ENCODE assay signal across 15 mouse cellular contexts in genomic region chr7:66812737-66813136, GRCm38 (mm10). TPM values are rescaled to one million over a fixed set of nuclear protein-coding genes. Genes with fewer than 3 reads are reported as not detected.
A peak's percentile ranks its signal among the peaks of the same experiment; 100 is the strongest.
DNase-seq lines count a peak whose midpoint lies in the region; ATAC-seq and TF ChIP-seq lines count a peak whose summit lies in the region.
"Had no signal": no experiment of that assay in that cellular context is flagged by ENCODE, and none has a peak within 500 bp of the region (broad histone marks: within the 10 kb centered on the region; RNA-seq: fewer than 3 reads in every experiment).

No protein-coding gene starts in this region.

- no peak overlapping the region for H3K4me2 ChIP-seq in embryonic facial prominence, embryonic 15.5 days (replicated peaks)
- H3K4me2 ChIP-seq in intestine, postnatal 0 days (replicated peaks; ENCODE audit: low read depth), result no peak overlapping the region
- H3K4me2 ChIP-seq: embryonic facial prominence, embryonic 12.5 days; heart, embryonic 12.5 days had no signal

- peaks cover 7% of the 10 kb centered on the region; the same call in 1 of the 2 replicates for H3K4me1 ChIP-seq in embryonic facial prominence, embryonic 15.5 days
- no peaks in the 10 kb centered on the region for H3K4me1 ChIP-seq in intestine, postnatal 0 days (replicated peaks; ENCODE audit: control insufficient read depth, insufficient read depth, low read length)
- H3K4me1 ChIP-seq: heart, embryonic 12.5 days had no signal

- no peak for TF ChIP-seq CTCF in C2C12 (IDR thresholded peaks at IDR 0.05; ENCODE audit: control insufficient read depth, insufficient read depth, insufficient read length)
- TF ChIP-seq CTCF in intestine, postnatal 0 days (IDR thresholded peaks at IDR 0.05; ENCODE audit: low read depth), result no peak

- DNase-seq in adrenal gland, adult 2 months, result peak; percentile 49
- DNase-seq in adrenal gland, postnatal 10 days, result no peak
- peak; percentile 27 to 30 for DNase-seq in left cerebral cortex, adult 18-20 months (ENCODE audit: low spot score in 2 of 2)
- no peak for DNase-seq in left cerebral cortex, adult 8-10 months (ENCODE audit: low spot score in 2 of 2)
- DNase-seq: B cell, adult 2 months; gastrocnemius, postnatal 10 days; kidney, adult 2 months; lung, adult 2 months had no signal

- H3K9me3 ChIP-seq in embryonic facial prominence, embryonic 15.5 days (replicated peaks), result no peaks in the 10 kb centered on the region
- no peaks in the 10 kb centered on the region for H3K9me3 ChIP-seq in intestine, postnatal 0 days (ENCODE audit: control insufficient read depth)
- H3K9me3 ChIP-seq: embryonic facial prominence, embryonic 12.5 days; heart, embryonic 12.5 days had no signal

- WGBS in embryonic facial prominence, embryonic 15.5 days, result 16% methylated on average over 9 of the region's 9 CpGs
- WGBS in intestine, postnatal 0 days, result 41% methylated on average over 9 of the region's 9 CpGs

- H3ac ChIP-seq in C2C12 (ENCODE audit: control insufficient read depth, insufficient read length, low read depth), result no peak overlapping the region

- peak; percentile 88 for ATAC-seq in embryonic facial prominence, embryonic 15.5 days (ENCODE audit: insufficient number of reproducible peaks, low FRiP score, low TSS enrichment, low read depth)
- no peak for ATAC-seq in intestine, postnatal 0 days
- no peak for ATAC-seq in megakaryocyte progenitor cell, adult 5-6 weeks (replicated peaks; ENCODE audit: poor library complexity)
- ATAC-seq: midbrain, embryonic 16.5 days had no signal

- no peaks in the 10 kb centered on the region for H3K79me2 ChIP-seq in C2C12 (ENCODE audit: control insufficient read depth, insufficient read depth)

- peak overlapping the region; percentile 58; the same call in 1 of the 2 replicates for H3K27ac ChIP-seq in embryonic facial prominence, embryonic 15.5 days (replicated peaks)
- H3K27ac ChIP-seq in intestine, postnatal 0 days (ENCODE audit: low read depth, low read length), result no peak overlapping the region
- H3K27ac ChIP-seq: embryonic facial prominence, embryonic 12.5 days had no signal

- no peaks in the 10 kb centered on the region for H3K27me3 ChIP-seq in C2C12 (ENCODE audit: control insufficient read depth, insufficient read depth, insufficient read length)
- H3K27me3 ChIP-seq in embryonic facial prominence, embryonic 15.5 days, result no peaks in the 10 kb centered on the region
- no peaks in the 10 kb centered on the region for H3K27me3 ChIP-seq in intestine, postnatal 0 days (replicated peaks; ENCODE audit: control insufficient read depth, insufficient read depth, low read length)
- H3K27me3 ChIP-seq: embryonic facial prominence, embryonic 12.5 days had no signal

- H3K4me3 ChIP-seq in C2C12 (ENCODE audit: insufficient read depth, poor library complexity, severe bottlenecking), result no peak overlapping the region
- H3K4me3 ChIP-seq in embryonic facial prominence, embryonic 15.5 days (replicated peaks), result no peak overlapping the region
- H3K4me3 ChIP-seq in intestine, postnatal 0 days (ENCODE audit: low read depth, low read length), result no peak overlapping the region
- H3K4me3 ChIP-seq: embryonic facial prominence, embryonic 12.5 days; heart, embryonic 12.5 days had no signal

- no peaks in the 10 kb centered on the region for H3K79me3 ChIP-seq in C2C12 (ENCODE audit: low read depth)

- H3K9ac ChIP-seq in embryonic facial prominence, embryonic 15.5 days, result no peak overlapping the region
- no peak overlapping the region for H3K9ac ChIP-seq in intestine, postnatal 0 days (ENCODE audit: low read depth, low read length)
- H3K9ac ChIP-seq: embryonic facial prominence, embryonic 12.5 days; heart, embryonic 12.5 days had no signal

- no peaks in the 10 kb centered on the region for H3K36me3 ChIP-seq in C2C12 (ENCODE audit: control insufficient read depth, insufficient read depth)
- H3K36me3 ChIP-seq in embryonic facial prominence, embryonic 15.5 days, result no peaks in the 10 kb centered on the region
- no peaks in the 10 kb centered on the region for H3K36me3 ChIP-seq in intestine, postnatal 0 days (ENCODE audit: control insufficient read depth, insufficient read depth)
- H3K36me3 ChIP-seq: embryonic facial prominence, embryonic 12.5 days; heart, embryonic 12.5 days had no signal

TF ChIP-seq in C2C12, 6 proteins besides CTCF, POLR2A, EP300 and RAD21:
- TF ChIP-seq FOSL1 (IDR thresholded peaks at IDR 0.05; ENCODE audit: insufficient read depth, low read length, poor library complexity, severe bottlenecking) (peak; percentile 89), USF1 (IDR thresholded peaks at IDR 0.05; ENCODE audit: low read depth) (no peak), MAX (IDR thresholded peaks at IDR 0.05) (peak; percentile 21), MYOD1 (IDR thresholded peaks at IDR 0.05; ENCODE audit: control insufficient read depth, insufficient read length, low read depth) (peak; percentile 80), MYOG (IDR thresholded peaks at IDR 0.05; ENCODE audit: control insufficient read depth, extremely low read depth, insufficient read length) (no peak)

RNA-seq across cellular contexts. Expression of gene Adamts17, which starts 26.8 kb away (rescaled TPM):
- 1 to 10 TPM; 2.2 to 4.3 TPM for total RNA-seq in adrenal gland, adult 2 months (2021)
- polyA plus RNA-seq in adrenal gland, adult 2 months (2012; rRNA removed), result 4.6 and 6.3 TPM in 2 replicates
- total RNA-seq in adrenal gland, postnatal 10 days (2021), result 1 to 10 TPM; 5.5 to 8.6 TPM
- total RNA-seq in left cerebral cortex, adult 18-20 months (2021), result 10 to 100 TPM in 1 of 2 experiments, 1 to 10 TPM in 1; 9.8 to 15.0 TPM
- 10 to 100 TPM in 1 of 4 experiments, 1 to 10 TPM in 3; 7.5 to 11.3 (median 7.8) TPM for total RNA-seq in left cerebral cortex, adult 8-10 months (2022)
- polyA plus RNA-seq in C2C12 (2012; fragmentation: generic; extraction: Trizol), result 0.04 TPM
- polyA plus RNA-seq in embryonic facial prominence, embryonic 15.5 days (2015; fragmentation: Nextera tagmentation; extraction: Ambion mirVana), result 12.7 and 17.4 TPM in 2 replicates
- polyA plus RNA-seq in intestine, postnatal 0 days (2015; fragmentation: Nextera tagmentation; extraction: Ambion mirVana), result 1.6 and 1.8 TPM in 2 replicates
- total RNA-seq in megakaryocyte progenitor cell, adult 5-6 weeks (2015), result 0.17 and 0.20 TPM in 2 replicates
- total RNA-seq in megakaryocyte progenitor cell, adult 5-6 weeks (2017), result 0.04 and 0.27 TPM in 2 replicates

Comparison
In these comparisons a context has a peak if more than half of its experiments do, and no peak if none do; other contexts are left out.
1. DNase-seq: peak in adrenal gland, adult 2 months (single experiment) and left cerebral cortex, adult 18-20 months (2 of 2); none in adrenal gland, postnatal 10 days (single experiment) and left cerebral cortex, adult 8-10 months (0 of 2).